Mouse (Mus musculus) myocyte (in vitro differentiated cells): ENCODE results near the gene Zc3h7b. TPM values are rescaled to one million over a fixed set of nuclear protein-coding genes. Genes with fewer than 3 reads are reported as not detected.

ENCODE experiments used
- H3K27me3 ChIP-seq: one replicate; pipeline ENCODE4 v1.6.1; 2011; ENCODE audit not compliant: control insufficient read depth, insufficient read depth, insufficient read length
- H3K36me3 ChIP-seq: one replicate; pipeline ENCODE4 v1.6.1; 2011; ENCODE audit not compliant: control insufficient read depth, insufficient read depth
- H3K4me2 ChIP-seq: one replicate; pipeline ENCODE4 v1.6.1; 2011; ENCODE audit warnings: low read depth, control low read depth
- H3K4me3 ChIP-seq: one replicate; pipeline ENCODE4 v1.5.1; 2011; ENCODE audit warnings: mild to moderate bottlenecking, control low read depth, moderate library complexity
- H3K79me2 ChIP-seq: one replicate; pipeline ENCODE4 v1.6.1; 2011; ENCODE audit not compliant: control insufficient read depth, insufficient read depth
- H3ac ChIP-seq: one replicate; pipeline ENCODE4 v1.6.1; 2011; ENCODE audit not compliant: control insufficient read depth, insufficient read length
- MYOD1 ChIP-seq, 3 experiments: IDR thresholded peaks; one replicate each; pipeline ENCODE4 v1.6.1; 2011; ENCODE audit warnings: control low read depth in 2 of 3, low read depth in 2 of 3, mild to moderate bottlenecking in 2 of 3, moderate library complexity in 1 of 3; ENCODE audit not compliant: insufficient read length in 2 of 3, control insufficient read depth in 1 of 3
- MYOG ChIP-seq, 3 experiments: IDR thresholded peaks; one replicate each; pipeline ENCODE4 v1.6.1; 2011; ENCODE audit warnings: control low read depth in 2 of 3, low read depth in 2 of 3, mild to moderate bottlenecking in 2 of 3; ENCODE audit not compliant: insufficient read length in 2 of 3, control insufficient read depth in 1 of 3, insufficient read depth in 1 of 3
- POLR2A ChIP-seq: IDR thresholded peaks from one replicate; pipeline ENCODE4 v1.6.1; 2011; ENCODE audit warnings: low read depth, mild to moderate bottlenecking, control low read depth, moderate library complexity; ENCODE audit not compliant: insufficient read length
- POLR2AphosphoS2 ChIP-seq: IDR thresholded peaks from one replicate; pipeline ENCODE4 v1.6.1; 2011; ENCODE audit warnings: low read depth, control low read depth; ENCODE audit not compliant: insufficient read length
- USF1 ChIP-seq: IDR thresholded peaks from one replicate; pipeline ENCODE4 v1.6.1; 2011; ENCODE audit warnings: low read depth, mild to moderate bottlenecking, control low read depth, moderate library complexity
- polyA plus RNA-seq: library from polyadenylated mRNA; unstranded; fragments of >200 nt; fragmentation: generic; extraction: Trizol; gene quantifications from one replicate; pipeline ENCODE4 v1.2.1, GENCODE M21; 2012; ENCODE audit warnings: missing spikeins

The Zc3h7b gene
- polyA plus RNA-seq, 1 experiment, result 45.9 TPM

DNA sequence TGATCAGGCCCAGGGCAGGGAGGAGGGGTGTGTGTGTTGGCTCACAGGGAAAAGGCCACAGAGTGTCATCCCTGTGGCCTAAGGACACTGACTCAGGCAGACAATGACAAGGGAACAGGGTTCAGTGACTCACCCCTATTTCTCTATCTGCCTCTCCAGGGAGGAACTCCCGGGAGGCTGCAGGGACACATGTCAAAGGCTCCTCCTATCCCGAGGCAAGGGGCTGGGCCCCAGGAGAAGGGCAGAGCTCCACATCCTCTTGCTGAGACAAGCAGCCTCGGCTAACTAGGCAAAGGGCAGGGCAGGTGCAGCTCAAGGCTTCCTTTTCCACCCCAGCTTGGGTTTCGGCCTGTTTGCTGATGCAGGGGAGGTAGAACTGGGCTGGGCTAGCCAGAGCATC is 100.9 kb downstream of the Zc3h7b start:
- Histone ChIP-seq H3K27me3 (no peaks in the 10 kb centered on the region), H3K36me3 (peaks cover 12% of the 10 kb centered on the region), H3K79me2 (peaks cover 9% of the 10 kb centered on the region), H3K4me3 (no peak overlapping the region), H3K4me2 (peak overlapping the region; percentile 22), H3ac (no peak overlapping the region)
- TF ChIP-seq MYOD1 (IDR thresholded peaks at IDR 0.05; ENCODE audit: control insufficient read depth in 1 of 3, insufficient read length in 2 of 3, low read depth in 2 of 3), result peak in 1 of 3 experiments; percentile 58
- peak; percentile 35 for TF ChIP-seq POLR2AphosphoS2
- TF ChIP-seq USF1, result no peak
- peak in 1 of 3 experiments; percentile 15 for TF ChIP-seq MYOG (IDR thresholded peaks at IDR 0.05; ENCODE audit: control insufficient read depth in 1 of 3, insufficient read depth in 1 of 3, insufficient read length in 2 of 3, low read depth in 2 of 3)
- no peak for TF ChIP-seq POLR2A

Other genes starting within 250 kb of the Zc3h7b start
- 17.7 TPM for gene Ep300, start 159.7 kb upstream of the Zc3h7b start, polyA plus RNA-seq
- 20.0 TPM for gene L3mbtl2, start 81.2 kb upstream of the Zc3h7b start, polyA plus RNA-seq
- gene Chadl, start 47.8 kb upstream of the Zc3h7b start, polyA plus RNA-seq, result 1.3 TPM
- 96.6 TPM for gene Rangap1, start 473 bp downstream of the Zc3h7b start, polyA plus RNA-seq
- 58.4 TPM for gene Tef, start 57.4 kb downstream of the Zc3h7b start, polyA plus RNA-seq
- 37.9 TPM for gene Tob2, start 113.7 kb downstream of the Zc3h7b start, polyA plus RNA-seq
- 95.3 TPM for gene Phf5a, start 126.9 kb downstream of the Zc3h7b start, polyA plus RNA-seq
- gene Aco2, start 127.3 kb downstream of the Zc3h7b start, polyA plus RNA-seq, result 666 TPM
- gene Polr3h, start 181.2 kb downstream of the Zc3h7b start, polyA plus RNA-seq, result 247 TPM
- gene Csdc2, start 191.7 kb downstream of the Zc3h7b start, polyA plus RNA-seq, result 38.3 TPM
- gene Pmm1, start 215.9 kb downstream of the Zc3h7b start, polyA plus RNA-seq, result 104 TPM
- not detected for gene 1700029P11Rik, start 235.5 kb downstream of the Zc3h7b start, polyA plus RNA-seq
- gene Xrcc6, start 242.8 kb downstream of the Zc3h7b start, polyA plus RNA-seq, result 46.3 TPM